Mouse (Mus musculus) cerebellum, adult 9-10 months (tissue): ENCODE measurements around the gene Anxa6.
"Not testable (repeated sequence)": the region's sequence is repeated elsewhere in the genome, so short reads cannot be mapped to it uniquely, and the experiment has no call there.

Experiments
- DNase-seq: peaks from one replicate; pipeline ENCODE4 v3.0.0; 2022

Gene Anxa6

GRCm38 (mm10) chr11:54956912-54957311, 76.3 kb downstream of the Anxa6 start:
- DNase-seq = peak; percentile 44

- DNase-seq = peak; percentile 99
Observed at GRCm38 (mm10) chr11:54955735-54956480, 77.3 kb downstream of the Anxa6 start.

GRCm38 (mm10) chr11:54955400-54955734, 77.9 kb downstream of the Anxa6 start:
- not testable (repeated sequence) for DNase-seq

GRCm38 (mm10) chr11:54954716-54955115, 78.5 kb downstream of the Anxa6 start:
- no peak for DNase-seq

- DNase-seq = peak; percentile 25
Observed at GRCm38 (mm10) chr11:54953993-54954446, 79.2 kb downstream of the Anxa6 start.

GRCm38 (mm10) chr11:54952651-54953050, 80.6 kb downstream of the Anxa6 start:
- peak; percentile 46 for DNase-seq

GRCm38 (mm10) chr11:54950684-54951083, 82.6 kb downstream of the Anxa6 start:
- DNase-seq = no peak

GRCm38 (mm10) chr11:54949717-54950116, 83.5 kb downstream of the Anxa6 start:
- DNase-seq = no peak

- DNase-seq = no peak
Observed at GRCm38 (mm10) chr11:54944702-54945101, 88.5 kb downstream of the Anxa6 start.

GRCm38 (mm10) chr11:54940056-54940455, 93.2 kb downstream of the Anxa6 start:
- peak; percentile 60 for DNase-seq

GRCm38 (mm10) chr11:54939501-54939900, 93.7 kb downstream of the Anxa6 start:
- peak; percentile 39 for DNase-seq

- DNase-seq = no peak
Observed at GRCm38 (mm10) chr11:54936771-54937140, 96.5 kb downstream of the Anxa6 start.

GRCm38 (mm10) chr11:54936035-54936770, 97.0 kb downstream of the Anxa6 start:
- no peak for DNase-seq

GRCm38 (mm10) chr11:54934198-54934597, 99.0 kb downstream of the Anxa6 start:
- DNase-seq = no peak

GRCm38 (mm10) chr11:54932540-54932939, 100.7 kb downstream of the Anxa6 start:
- DNase-seq = no peak

GRCm38 (mm10) chr11:54931405-54932093, 101.7 kb downstream of the Anxa6 start:
- peak; percentile 62 for DNase-seq

GRCm38 (mm10) chr11:54930318-54930979, 102.8 kb downstream of the Anxa6 start:
- peak; percentile 68 for DNase-seq

- no peak for DNase-seq
Observed at GRCm38 (mm10) chr11:54929744-54930143, 103.5 kb downstream of the Anxa6 start.

GRCm38 (mm10) chr11:54929290-54929689, 104.0 kb downstream of the Anxa6 start:
- no peak for DNase-seq
